Mouse (Mus musculus): Measurements from ENCODE around the gene Capn9. TPM values are rescaled to one million over a fixed set of nuclear protein-coding genes. Genes with fewer than 3 reads are reported as not detected.

Gene Capn9
- total RNA-seq, 1 experiment from 2014 or later: not detected

GRCm38 (mm10) chr8:124567126-124567525 is 8.8 kb upstream of the Capn9 start:
- ATAC-seq (replicated peaks in 1 of 2; ENCODE audit: insufficient read depth in 1 of 2, low FRiP score in 2 of 2, low TSS enrichment in 1 of 2, low read depth in 1 of 2, poor library complexity in 2 of 2, severe bottlenecking in 2 of 2): no peak

GRCm38 (mm10) chr8:124567584-124567983 is 8.3 kb upstream of the Capn9 start:
- no peak for ATAC-seq (replicated peaks in 1 of 2; ENCODE audit: insufficient read depth in 1 of 2, low FRiP score in 2 of 2, low TSS enrichment in 1 of 2, low read depth in 1 of 2, poor library complexity in 2 of 2, severe bottlenecking in 2 of 2)

- no peak for ATAC-seq (replicated peaks in 1 of 2; ENCODE audit: insufficient read depth in 1 of 2, low FRiP score in 2 of 2, low TSS enrichment in 1 of 2, low read depth in 1 of 2, poor library complexity in 2 of 2, severe bottlenecking in 2 of 2)
Observed at GRCm38 (mm10) chr8:124569100-124569499, 6.8 kb upstream of the Capn9 start.

GRCm38 (mm10) chr8:124569593-124569992 is 6.3 kb upstream of the Capn9 start, which contains the start of gene Agt:
TSS of gene Agt (minus strand) at chr8:124569706.
- no peak for ATAC-seq (replicated peaks in 1 of 2; ENCODE audit: insufficient read depth in 1 of 2, low FRiP score in 2 of 2, low TSS enrichment in 1 of 2, low read depth in 1 of 2, poor library complexity in 2 of 2, severe bottlenecking in 2 of 2)

GRCm38 (mm10) chr8:124571732-124572429 is 4.0 kb upstream of the Capn9 start:
- no peak for ATAC-seq (replicated peaks in 1 of 2; ENCODE audit: insufficient read depth in 1 of 2, low FRiP score in 2 of 2, low TSS enrichment in 1 of 2, low read depth in 1 of 2, poor library complexity in 2 of 2, severe bottlenecking in 2 of 2)

- ATAC-seq (replicated peaks in 1 of 2; ENCODE audit: insufficient read depth in 1 of 2, low FRiP score in 2 of 2, low TSS enrichment in 1 of 2, low read depth in 1 of 2, poor library complexity in 2 of 2, severe bottlenecking in 2 of 2): no peak
Observed at GRCm38 (mm10) chr8:124572430-124572775, 3.5 kb upstream of the Capn9 start.

- ATAC-seq (replicated peaks in 1 of 2; ENCODE audit: insufficient read depth in 1 of 2, low FRiP score in 2 of 2, low TSS enrichment in 1 of 2, low read depth in 1 of 2, poor library complexity in 2 of 2, severe bottlenecking in 2 of 2): peak; percentile 82 to 84
Observed at GRCm38 (mm10) chr8:124573552-124574340, 2.2 kb upstream of the Capn9 start.

GRCm38 (mm10) chr8:124576751-124577150 is 840 bp downstream of the Capn9 start:
- no peak for ATAC-seq (replicated peaks in 1 of 2; ENCODE audit: insufficient read depth in 1 of 2, low FRiP score in 2 of 2, low TSS enrichment in 1 of 2, low read depth in 1 of 2, poor library complexity in 2 of 2, severe bottlenecking in 2 of 2)

- ATAC-seq (replicated peaks in 1 of 2; ENCODE audit: insufficient read depth in 1 of 2, low FRiP score in 2 of 2, low TSS enrichment in 1 of 2, low read depth in 1 of 2, poor library complexity in 2 of 2, severe bottlenecking in 2 of 2): 0 out of 4 replicates have a peak, but pooled peaks of 1 of the 2 experiments have one; percentile 27
Observed at GRCm38 (mm10) chr8:124585718-124586425, 10.0 kb downstream of the Capn9 start.

GRCm38 (mm10) chr8:124586556-124586955 is 10.6 kb downstream of the Capn9 start:
- ATAC-seq (replicated peaks in 1 of 2; ENCODE audit: insufficient read depth in 1 of 2, low FRiP score in 2 of 2, low TSS enrichment in 1 of 2, low read depth in 1 of 2, poor library complexity in 2 of 2, severe bottlenecking in 2 of 2): no peak

- no peak for ATAC-seq (replicated peaks in 1 of 2; ENCODE audit: insufficient read depth in 1 of 2, low FRiP score in 2 of 2, low TSS enrichment in 1 of 2, low read depth in 1 of 2, poor library complexity in 2 of 2, severe bottlenecking in 2 of 2)
Observed at GRCm38 (mm10) chr8:124589393-124589792, 13.5 kb downstream of the Capn9 start.

- no peak for ATAC-seq (replicated peaks in 1 of 2; ENCODE audit: insufficient read depth in 1 of 2, low FRiP score in 2 of 2, low TSS enrichment in 1 of 2, low read depth in 1 of 2, poor library complexity in 2 of 2, severe bottlenecking in 2 of 2)
Observed at GRCm38 (mm10) chr8:124604066-124604465, 28.2 kb downstream of the Capn9 start.

GRCm38 (mm10) chr8:124608239-124608971 is 32.5 kb downstream of the Capn9 start:
- 0 out of 4 replicates have a peak, but pooled peaks have one; percentile 17 to 29 for ATAC-seq (replicated peaks in 1 of 2; ENCODE audit: insufficient read depth in 1 of 2, low FRiP score in 2 of 2, low TSS enrichment in 1 of 2, low read depth in 1 of 2, poor library complexity in 2 of 2, severe bottlenecking in 2 of 2)

- no peak for ATAC-seq (replicated peaks in 1 of 2; ENCODE audit: insufficient read depth in 1 of 2, low FRiP score in 2 of 2, low TSS enrichment in 1 of 2, low read depth in 1 of 2, poor library complexity in 2 of 2, severe bottlenecking in 2 of 2)
Observed at GRCm38 (mm10) chr8:124608972-124609353, 33.1 kb downstream of the Capn9 start.

GRCm38 (mm10) chr8:124614325-124614724 is 38.4 kb downstream of the Capn9 start:
- ATAC-seq (replicated peaks in 1 of 2; ENCODE audit: insufficient read depth in 1 of 2, low FRiP score in 2 of 2, low TSS enrichment in 1 of 2, low read depth in 1 of 2, poor library complexity in 2 of 2, severe bottlenecking in 2 of 2): no peak

GRCm38 (mm10) chr8:124617266-124617869 is 41.5 kb downstream of the Capn9 start:
- ATAC-seq (replicated peaks in 1 of 2; ENCODE audit: insufficient read depth in 1 of 2, low FRiP score in 2 of 2, low TSS enrichment in 1 of 2, low read depth in 1 of 2, poor library complexity in 2 of 2, severe bottlenecking in 2 of 2): peak; percentile 65 to 87

- ATAC-seq (replicated peaks in 1 of 2; ENCODE audit: insufficient read depth in 1 of 2, low FRiP score in 2 of 2, low TSS enrichment in 1 of 2, low read depth in 1 of 2, poor library complexity in 2 of 2, severe bottlenecking in 2 of 2): no peak
Observed at GRCm38 (mm10) chr8:124618252-124618651, 42.3 kb downstream of the Capn9 start.

Measured in hematopoietic stem cell, adult 5-6 weeks (primary cell).